Mouse (Mus musculus) adrenal gland, adult 2 months (tissue): ENCODE measurements around the gene Myadml2. TPM values are rescaled to one million over a fixed set of nuclear protein-coding genes. Genes with fewer than 3 reads are reported as not detected.

ENCODE experiments used
- DNase-seq: peaks from one replicate; pipeline ENCODE4 v3.0.0; 2021
- polyA plus RNA-seq: library from polyadenylated mRNA; depleted of rRNA; stranded (reverse); fragments of >200 nt; gene quantifications from 2 replicates; pipeline ENCODE4 v1.2.3, GENCODE M21; 2012
- total RNA-seq, 2 experiments: library from RNA; stranded (reverse); gene quantifications; 2 replicates each; pipeline ENCODE4 v1.2.3; 2021

The Myadml2 gene
- total and polyA plus RNA-seq, 3 experiments = 0.11 to 1.0 TPM; not detected in 1

DNA sequence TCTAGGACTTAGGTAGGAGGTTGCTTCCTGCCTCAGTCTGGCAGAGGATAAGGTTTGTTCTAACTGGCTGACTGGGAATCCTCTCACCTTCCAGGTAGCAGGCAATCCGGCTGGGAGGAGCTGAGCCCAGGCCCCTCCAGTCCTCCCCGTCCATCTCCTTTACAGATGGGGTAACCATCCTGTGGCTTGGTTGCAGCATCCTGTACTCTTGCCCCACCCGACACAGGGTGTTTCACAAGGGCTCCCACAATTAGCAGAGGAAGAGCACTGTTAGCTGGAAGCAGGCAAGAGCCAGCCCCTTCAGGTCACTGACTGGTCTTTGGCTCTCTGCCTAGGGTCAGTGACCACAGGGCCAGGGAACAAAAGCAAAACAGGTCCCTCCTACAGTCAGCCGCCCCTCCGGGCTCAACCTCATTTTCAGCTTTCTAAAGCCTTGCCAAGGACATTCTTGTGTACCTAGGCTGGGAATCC is 17.5 kb downstream of the Myadml2 start:
- DNase-seq = peak; percentile 75

DNA sequence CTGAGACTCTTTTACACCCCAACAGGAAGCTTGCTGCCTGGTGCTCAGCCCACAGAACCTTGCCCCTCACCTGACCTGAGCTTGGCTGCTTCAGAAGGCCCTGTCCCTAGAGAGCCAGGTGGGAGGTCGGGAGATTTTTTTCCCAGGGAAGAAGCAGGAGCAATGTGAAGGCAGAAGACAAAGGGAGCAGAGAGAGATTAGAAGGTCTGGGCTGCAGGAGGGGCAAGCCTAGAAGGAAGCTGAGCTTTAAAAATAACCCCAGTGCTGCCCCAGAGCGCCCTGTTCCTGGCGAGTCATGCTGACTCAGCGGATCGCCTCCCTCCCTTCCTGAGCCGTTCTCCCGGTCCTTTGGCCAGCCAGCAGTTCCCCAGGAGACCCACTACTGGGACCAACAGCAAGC is 18.0 kb downstream of the Myadml2 start:
- DNase-seq = peak; percentile 76

DNA sequence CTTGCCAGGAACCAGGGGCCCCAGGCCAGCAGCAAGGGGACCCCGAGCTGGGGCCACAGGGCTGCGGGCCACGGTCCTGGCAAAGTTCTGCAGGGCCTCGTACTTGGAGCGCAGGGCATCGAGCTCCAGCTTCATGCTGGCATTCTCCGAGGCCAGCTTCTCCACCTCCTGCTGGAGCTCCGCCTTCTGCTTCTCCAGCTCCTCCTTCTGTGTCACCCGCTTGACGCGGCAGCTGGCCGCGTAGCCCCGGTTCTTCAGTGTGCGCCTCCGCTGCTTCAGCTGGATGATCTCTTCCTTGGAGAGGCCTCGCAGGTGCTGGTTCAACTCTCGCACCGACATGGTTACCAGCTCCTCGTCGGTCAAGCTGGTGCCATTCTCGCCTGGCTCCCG is 18.6 kb downstream of the Myadml2 start:
- peak; percentile 77 for DNase-seq

DNA sequence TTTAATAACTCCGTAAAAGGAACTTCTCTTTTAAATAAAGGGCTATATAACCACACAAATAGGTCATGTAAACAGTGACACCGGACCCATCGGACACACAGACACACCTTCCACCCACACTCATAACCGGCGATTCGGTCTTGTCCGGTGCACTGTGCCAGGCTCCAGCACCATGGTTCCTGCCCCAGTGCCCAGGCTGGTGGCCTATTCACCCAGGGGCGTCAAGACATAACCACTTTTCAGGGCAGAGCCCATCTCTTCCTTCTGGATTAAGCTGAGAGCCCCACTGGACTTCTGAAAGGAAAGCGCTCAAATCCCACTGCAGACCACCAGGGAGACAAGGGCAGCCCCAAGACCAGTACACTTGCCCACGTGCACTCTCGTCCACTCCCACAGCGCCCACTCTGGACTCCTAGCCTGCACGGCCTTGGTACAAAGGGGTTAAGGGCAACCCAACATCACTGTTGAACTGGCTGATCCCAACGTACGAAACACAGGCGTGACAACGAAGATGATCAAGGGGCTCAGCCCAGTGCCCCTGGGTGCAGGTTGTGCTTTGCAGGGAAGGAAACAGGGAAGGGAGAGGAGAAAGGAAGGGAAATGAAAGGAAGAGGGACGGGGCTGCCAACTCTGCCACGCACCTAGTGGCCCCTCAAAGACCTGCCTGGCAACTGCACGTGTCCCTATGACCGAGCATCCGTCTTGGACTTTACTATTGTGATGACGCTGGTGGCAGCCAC is 19.2 kb downstream of the Myadml2 start:
- no peak for DNase-seq

DNA sequence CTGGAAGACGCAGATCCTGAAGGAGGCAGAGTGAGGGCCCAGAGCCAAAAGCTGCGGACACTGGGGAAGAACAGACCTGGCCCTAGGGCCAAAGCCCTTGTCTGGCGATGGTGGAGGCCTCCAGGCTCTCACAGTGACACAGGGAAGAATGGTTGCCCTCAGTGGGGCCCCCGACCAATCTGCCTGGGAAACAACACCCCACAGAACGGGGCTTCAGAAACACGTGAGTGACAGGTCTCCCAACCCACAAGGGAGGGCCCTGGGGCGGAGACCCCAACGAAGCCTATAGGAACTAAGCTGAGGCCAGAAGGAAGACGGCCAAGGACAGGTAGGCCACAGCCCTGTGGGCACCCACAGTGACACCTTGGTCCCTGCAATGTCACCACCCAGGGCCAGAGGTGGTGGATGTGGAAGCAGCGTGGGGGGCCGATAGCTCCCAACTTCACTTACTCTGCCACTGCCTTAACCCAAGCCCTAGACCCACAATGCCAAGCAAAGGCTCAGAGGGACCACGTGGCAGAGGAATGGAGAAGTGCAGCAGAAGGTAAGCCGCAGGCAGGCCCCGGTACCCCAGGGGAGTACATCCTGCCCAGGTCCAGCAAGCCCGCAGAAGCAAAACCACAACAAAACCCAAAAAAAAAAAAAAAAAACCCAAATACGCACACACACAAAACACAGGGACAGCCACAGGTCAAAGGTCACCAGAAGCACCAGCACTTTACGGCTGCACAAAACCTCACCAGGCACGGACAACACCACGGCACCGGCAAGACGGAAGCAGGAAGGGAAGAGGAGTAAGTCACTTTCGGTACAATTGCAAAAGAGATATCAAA is 20.3 kb downstream of the Myadml2 start:
- DNase-seq = no peak

DNA sequence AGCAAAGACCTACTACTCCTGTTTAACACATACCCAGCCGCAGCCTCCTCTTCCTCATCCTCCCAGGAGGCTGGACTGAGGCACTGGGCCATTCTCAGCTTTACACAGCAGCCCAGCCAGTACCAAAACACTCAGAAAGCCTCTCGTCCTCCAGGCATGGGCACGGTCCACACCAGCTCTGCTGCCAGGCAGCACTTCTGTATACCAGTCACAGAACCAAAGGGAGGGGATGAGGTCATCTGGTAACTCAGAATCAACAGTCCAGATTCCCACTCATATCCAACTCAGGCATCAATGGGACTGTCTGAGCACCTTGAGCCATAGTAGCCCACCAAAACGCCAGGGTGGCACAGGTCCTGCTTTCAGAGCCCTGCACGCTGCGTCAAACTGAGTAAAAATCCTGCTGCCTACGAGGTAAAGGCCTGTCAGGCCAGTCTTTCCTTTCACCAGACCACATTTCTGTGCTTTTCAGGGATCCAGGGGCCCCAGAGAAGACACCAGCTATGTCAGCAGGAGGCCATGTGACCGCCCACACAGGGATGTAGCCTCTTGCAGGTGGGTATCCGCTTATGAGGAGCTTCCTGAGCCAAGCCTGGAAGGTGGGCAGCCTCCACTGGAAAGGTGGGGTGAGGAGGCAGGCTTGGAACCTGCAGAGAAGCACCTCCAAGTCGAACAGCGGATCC is 21.0 kb downstream of the Myadml2 start:
- DNase-seq = no peak

DNA sequence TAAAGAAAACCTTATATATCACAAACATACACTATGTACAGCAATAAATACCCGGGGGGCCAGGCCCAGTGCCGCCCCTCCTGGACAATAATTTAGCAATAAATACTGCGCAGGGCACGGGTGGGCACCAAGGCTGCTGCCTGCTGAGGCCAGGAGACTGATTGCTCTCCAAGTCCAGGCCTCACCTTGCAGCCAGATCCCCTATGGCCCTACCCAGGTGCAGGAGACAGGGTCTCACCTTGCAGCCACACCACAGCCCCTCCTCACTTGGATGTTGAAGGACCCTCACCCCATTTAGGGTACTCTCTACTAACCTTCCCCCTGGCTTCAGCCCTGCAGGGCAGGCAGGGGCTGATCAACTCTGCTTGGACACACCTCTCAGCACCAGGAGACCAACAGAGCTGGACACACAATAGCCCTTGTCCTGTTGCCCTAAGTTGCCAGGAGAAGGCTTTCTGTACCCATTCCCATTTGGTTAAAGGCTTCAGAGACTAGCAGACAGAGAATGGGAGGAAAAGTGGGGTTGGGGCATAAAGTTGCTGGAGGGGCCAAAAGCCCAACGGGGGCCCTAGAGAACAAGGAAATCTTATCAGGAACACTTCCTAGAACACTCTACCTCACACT is 22.7 kb downstream of the Myadml2 start, which contains the start of gene Sirt7:
TSS of gene Sirt7 (minus strand) at position 89 of the 624 bp plus-strand sequence.
- DNase-seq = no peak

DNA sequence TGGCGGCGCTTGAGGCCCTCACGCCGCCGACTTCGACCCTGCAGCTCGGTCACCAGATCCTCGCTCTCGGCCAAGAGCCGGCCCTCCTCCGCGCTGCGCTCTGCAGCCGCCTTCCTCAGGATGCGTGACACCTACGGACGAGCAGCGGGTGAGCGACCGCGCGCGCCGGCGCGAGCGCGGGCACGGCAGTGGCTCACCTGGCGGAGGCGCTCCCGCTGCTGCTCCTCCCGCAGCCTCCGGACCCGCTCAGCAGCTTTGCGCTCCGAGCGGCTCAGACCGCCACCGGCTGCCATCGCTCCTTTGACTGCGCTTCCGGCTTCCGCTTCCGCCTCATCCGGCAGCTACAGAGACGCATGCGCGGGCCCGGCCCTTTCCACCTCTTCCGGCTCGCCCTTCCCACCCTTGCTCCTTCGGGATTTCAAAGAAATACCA is 23.3 kb downstream of the Myadml2 start:
- peak; percentile 91 for DNase-seq

DNA sequence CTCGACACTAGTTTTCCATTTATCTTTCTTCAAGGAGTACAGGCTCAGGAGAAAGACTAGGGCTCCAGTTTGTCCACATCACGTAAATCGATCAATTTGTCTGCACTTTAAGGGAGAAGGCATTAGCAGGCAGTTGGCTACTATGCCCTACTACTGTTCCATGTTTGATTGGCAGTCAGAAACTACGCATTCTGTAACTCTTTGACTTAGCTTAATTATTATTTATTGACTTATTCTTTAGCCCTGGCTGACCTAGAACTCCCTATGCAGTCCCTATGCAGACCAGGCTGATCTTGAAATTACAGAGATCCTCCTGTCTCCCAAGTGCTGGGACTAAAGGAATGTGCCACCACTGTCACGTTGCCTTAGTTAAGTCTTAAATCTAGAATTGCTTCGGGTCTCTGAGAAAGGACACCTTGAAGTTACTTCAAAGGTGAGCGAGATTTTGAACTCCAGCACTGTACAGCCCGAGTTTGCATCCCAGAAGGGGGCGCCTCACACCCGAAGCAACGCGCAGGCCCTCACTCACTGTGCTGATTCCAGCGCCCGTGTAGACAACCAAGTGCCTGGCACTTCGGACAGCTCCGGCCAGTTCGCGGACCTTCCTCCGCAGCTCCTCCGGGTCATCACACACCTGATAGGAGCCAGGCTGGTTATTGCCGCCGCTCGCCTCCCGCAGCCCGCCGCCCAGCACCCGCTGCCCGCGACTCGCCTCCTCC is 23.8 kb downstream of the Myadml2 start:
- peak; percentile 80 for DNase-seq

DNA sequence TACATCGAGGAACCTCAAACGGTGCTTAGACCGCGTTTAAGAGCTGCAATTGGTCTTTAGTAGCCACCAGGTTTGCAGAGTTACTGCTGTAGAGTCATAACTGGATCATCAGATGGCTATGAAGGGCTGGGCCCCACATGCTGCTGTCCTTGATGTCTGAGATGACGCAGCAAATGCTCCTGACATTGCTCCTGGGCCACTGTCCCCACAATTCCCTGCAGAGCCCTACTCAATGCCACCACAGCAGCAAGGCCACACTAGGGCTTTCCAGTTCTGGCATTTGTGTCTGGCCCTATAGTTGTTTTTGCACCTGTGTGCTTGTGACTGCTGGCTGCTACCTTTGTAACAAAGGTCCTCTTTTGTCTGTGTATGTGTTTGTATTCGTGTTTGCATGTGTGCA is 25.2 kb downstream of the Myadml2 start:
- DNase-seq = peak; percentile 78

DNA sequence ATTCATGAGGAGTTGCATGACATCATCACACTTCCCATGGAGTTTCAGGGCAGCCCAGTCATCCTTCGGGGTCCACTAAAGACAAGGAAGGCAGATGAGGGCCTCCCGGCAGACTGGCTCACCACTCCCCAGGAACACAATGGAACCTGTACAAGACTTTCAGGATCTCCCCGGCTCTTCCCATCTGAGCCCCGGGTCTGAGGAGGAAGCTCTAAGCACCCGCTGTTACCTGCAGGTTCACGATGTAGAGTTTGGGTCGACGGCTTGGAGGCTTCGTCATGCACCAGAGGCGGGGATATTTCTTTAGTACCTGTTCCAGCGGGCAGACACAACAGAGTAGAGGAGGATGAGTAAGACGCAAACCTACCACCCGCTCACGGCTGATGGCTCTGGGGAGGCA is 27.8 kb downstream of the Myadml2 start:
- DNase-seq = peak; percentile 1

DNA sequence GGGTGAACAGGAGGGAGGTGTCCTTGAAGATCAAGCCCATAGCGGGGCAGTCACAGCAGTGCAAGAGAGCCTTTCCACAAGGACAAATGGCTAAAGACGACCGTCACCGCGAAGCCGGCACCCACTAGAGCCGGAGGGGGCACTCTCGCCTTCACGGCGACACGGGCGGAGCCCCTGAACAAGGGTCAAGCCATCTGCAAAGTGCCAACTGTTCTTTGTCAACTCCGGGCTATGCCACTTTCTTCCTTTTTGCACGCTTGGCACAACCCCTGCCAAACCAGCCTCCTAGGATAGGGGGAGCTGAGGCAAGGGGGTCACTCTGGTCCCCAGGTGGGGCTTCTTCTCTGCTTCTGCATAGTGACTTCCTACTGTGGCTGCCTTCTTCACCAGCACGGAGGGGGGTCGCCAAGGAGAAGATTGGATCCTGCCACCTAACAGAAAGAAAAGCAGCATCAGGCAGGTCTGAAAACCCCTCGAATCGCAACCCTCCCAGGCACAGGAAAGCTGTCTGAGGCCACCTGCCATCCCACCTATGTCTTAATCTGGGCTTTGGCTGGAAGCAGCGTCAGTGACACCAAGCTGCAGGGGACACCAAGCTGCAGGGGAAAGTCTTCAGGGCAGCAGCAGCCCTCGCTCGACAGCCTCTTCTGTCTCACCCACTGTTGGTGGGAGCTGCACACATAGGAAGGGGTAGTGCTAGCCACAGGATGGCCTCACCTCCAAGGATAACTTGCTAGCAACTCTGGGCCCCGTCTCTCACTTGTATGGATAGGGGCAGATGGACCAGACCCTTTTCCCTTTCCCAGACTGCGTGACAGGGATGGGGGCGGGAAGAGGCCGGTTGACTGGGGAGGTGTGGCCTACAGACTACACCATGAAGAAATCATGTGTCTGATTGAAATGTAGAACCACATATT is 29.1 kb downstream of the Myadml2 start:
- DNase-seq = peak; percentile 55

DNA sequence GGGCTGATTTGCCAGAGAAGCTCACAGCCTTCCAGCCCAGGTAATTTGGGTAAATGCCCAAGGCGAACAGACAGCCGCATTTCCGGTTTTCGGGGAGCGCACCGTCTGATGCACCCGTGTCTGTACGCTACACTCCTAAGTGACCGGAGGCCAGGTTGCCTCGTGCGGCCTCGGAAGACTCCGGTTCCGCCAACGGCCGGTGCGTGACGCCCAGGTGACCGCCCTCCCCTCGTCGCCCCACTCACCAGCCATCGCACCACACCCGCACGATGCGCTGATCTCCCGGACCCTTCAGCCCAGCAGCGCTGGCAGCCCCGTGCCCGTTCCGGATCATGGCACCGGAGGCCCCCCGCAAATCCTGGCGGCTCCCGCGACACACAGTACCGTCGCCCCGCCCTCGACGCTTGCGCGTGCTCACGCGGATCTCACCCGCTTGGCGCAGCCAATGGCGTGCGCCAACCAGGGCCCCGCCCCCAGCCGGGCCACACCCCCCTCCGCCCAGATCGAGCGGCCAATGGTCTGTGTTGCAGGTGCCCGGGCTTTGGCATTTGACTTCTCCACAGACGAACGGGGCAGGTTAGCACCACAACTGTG is 30.3 kb downstream of the Myadml2 start, which contains the start of gene Pcyt2:
TSS of gene Pcyt2 (minus strand) at position 418 of the 594 bp plus-strand sequence.
- peak; percentile 97 for DNase-seq

DNA sequence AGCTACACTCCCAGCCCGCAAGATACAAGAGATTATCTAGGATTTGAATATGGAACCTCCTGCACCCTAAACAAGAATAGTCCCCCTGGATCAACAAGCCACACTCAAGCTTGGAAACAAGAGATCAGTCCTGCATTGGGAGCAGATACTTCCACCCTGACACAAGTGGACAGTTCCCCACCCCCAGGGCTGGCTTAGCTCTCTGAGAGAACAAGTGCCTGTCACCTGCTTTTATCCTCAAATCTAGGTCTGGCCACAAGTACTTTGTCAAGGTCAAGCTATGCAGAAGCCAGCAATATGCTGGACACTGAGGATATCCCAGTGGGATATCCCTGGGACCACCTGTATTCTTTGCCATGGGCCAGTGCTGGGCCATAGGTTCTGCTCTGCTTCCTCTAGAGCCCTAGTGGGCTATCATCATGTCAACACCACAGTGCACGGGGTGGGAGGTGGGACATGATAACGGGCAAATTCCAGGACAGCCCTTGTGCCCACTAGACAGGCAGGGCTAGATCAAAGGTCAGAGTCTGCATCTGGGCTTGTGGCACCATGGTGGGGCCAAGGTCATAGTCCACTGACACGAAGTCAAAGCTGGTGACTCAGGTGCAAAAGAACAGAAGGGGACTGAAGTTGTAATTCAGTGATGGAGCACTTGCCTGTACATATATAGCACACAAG is 31.2 kb downstream of the Myadml2 start:
- peak; percentile 31 for DNase-seq

DNA sequence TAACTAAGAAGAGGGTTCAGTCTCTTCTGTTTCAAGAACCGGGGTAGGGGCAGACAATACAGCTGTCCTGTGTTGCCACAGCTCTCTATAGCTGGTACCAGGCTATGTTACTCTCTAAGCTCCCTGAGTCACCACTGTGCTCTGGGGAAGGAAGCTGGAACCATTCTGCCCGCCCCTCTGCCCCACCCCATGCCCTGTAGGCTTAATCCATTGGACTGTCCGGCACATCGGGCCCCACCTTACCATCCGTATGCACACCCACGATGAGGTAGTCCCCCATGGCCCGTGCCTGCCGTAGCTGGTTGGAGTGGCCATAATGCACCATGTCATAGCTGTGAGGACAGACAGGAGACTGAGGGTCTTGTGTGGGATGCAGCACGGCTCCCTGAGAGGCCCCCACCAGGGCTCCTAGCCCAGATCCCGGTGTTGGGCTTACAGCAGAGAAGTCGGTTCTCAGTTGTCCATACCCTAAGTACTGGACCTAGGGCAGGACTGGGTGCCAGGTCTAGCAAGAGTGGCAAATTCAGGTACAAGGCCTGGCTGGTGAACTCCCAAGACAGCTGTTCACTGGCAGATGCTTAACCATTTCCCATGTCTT is 32.3 kb downstream of the Myadml2 start:
- DNase-seq = no peak

DNA sequence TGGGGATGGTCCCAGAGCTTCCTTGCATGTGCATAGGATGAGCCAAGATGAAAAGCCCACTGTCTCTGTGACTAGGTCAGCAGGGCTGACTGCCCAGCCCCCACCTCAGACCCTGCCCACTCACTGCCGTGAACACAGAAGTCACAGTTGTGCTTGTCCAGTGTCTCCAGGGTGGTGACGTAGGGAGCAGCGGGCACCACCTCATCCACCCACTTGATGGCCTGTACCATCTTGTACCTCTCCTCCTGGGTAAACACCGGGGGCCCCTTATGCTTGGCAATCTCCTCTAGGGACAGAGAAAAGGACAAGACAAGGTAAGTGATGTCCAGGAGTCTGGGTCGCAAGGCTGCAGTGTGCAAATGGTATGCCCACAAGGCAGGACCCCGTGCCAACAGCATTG is 32.8 kb downstream of the Myadml2 start:
- DNase-seq = no peak

DNA sequence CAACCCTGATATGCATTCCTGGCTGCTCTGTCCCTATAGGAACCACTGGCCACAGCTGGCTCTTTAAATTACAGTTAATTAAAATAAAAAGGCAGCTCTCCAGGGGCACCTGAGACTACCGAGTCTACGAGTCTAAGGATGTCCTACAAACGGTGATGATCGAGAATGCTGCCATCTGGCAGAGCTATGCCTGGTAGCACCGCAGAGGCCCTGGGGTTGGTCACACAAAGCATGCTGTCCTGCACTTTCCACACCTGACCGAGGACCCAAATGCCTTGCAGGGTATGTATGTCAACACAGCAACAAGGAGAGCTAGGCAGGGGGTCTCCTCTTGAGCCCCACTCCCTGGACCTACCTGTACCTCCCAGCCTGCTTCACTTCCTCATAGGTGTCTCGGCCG is 34.0 kb downstream of the Myadml2 start:
- DNase-seq = no peak

DNA sequence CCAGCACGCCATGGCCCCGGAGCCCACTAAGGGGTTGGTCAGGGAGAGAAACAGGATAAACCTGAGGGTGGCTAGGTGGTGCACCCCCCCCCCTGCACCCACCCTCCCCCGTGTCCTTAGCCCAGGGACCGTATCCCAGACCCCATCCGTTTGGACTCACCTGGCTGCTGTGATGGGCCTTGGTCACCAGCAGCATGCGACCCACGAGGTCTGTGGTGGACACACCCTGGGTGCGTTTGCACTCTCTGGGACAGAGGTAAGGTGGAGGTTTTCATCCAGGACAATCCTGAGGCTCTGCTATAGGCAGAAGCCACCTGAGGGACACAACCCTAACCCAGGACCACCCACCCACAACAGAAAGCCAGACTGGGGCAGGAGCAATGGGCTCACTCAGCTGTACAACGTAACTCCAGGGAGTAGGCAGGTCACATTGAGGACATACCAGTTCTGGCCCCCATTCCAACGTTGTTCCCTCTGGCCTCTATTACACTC is 34.4 kb downstream of the Myadml2 start:
- DNase-seq = no peak

DNA sequence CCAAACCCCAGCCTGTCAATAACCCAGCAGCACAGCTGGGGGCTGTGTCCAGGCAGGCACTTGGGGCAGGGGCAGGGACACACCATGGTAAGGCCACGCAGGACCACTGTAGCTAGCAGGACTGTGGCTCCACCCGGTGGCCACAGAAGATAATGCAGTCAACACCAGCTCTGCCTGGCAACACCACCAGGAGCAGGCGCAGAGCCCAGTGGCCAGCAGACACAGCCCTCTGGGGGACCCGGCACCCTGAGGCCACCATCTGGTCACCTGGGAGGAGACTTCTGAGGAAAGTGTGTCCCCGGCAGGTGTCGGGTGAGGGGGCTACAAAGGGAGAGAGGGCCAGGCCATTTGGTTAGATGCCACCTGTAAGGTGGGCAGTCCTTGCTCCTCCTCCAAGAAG is 35.2 kb downstream of the Myadml2 start:
- DNase-seq = peak; percentile 77
